Mouse (Mus musculus) spleen, adult 2 months (tissue): ENCODE measurements around the gene Atg101.

ENCODE experiments used
- CTCF ChIP-seq: fragments of 200-500 bp; IDR thresholded peaks from 2 replicates; pipeline ENCODE4 v1.5.1; 2011; ENCODE audit warnings: mild to moderate bottlenecking, inconsistent platforms; ENCODE audit not compliant: insufficient read depth, insufficient read length, insufficient replicate concordance; ENCODE audit errors: extremely low read depth
- POLR2A ChIP-seq: fragments of 200-500 bp; IDR thresholded peaks from 2 replicates; pipeline ENCODE4 v1.6.1; 2011; ENCODE audit warnings: low read depth, low read length, inconsistent platforms

- no peak for TF ChIP-seq POLR2A
- TF ChIP-seq CTCF, result no peak
Observed at GRCm38 (mm10) chr15:101278589-101278988, 5.5 kb upstream of the Atg101 start.
